Mouse (Mus musculus) left cerebral cortex, postnatal 10 days (tissue): ENCODE measurements around the gene Fam98b. TPM values are rescaled to one million over a fixed set of nuclear protein-coding genes. Genes with fewer than 3 reads are reported as not detected.
A peak's percentile ranks its signal among the peaks of the same experiment; 100 is the strongest.

Experiments
- DNase-seq, 2 experiments: peaks; one replicate each; pipeline ENCODE4 v3.0.0; 2021 to 2022; ENCODE audit warnings: low spot score in 2 of 2, mixed read lengths in 1 of 2; ENCODE audit errors: extremely low spot score in 1 of 2
- intact Hi-C: fragments of 180-260 bp; cut with DNase I; formaldehyde crosslinking; loops from one replicate; pipeline ENCODE4 v1.15.1; 2025
- total RNA-seq, 2 experiments: library from RNA; stranded (reverse); gene quantifications; 2 replicates each; pipeline ENCODE4 v1.2.3; 2021

Gene Fam98b
- total RNA-seq, 2 experiments from 2014 or later = 50.1 to 51.6 TPM

- DNase-seq = peak in 1 of 2 experiments; percentile 48
- intact Hi-C loops = loop anchor here (2.0 kb wide), 1 partner anchor 175 kb away; no protein-coding TSS in a partner anchor
These were observed 14.4 kb downstream of the Fam98b start for GRCm38 (mm10) chr2:117263786-117264408.

- intact Hi-C loops = no loop called here
- no peak for DNase-seq
These were observed 38.8 kb downstream of the Fam98b start for GRCm38 (mm10) chr2:117288291-117288690.

- intact Hi-C loops = no loop called here
- DNase-seq = no peak
These were observed 50.3 kb downstream of the Fam98b start for GRCm38 (mm10) chr2:117299596-117300448.

GRCm38 (mm10) chr2:117303391-117304350 lies 54.1 kb downstream of the Fam98b start:
- no peak for DNase-seq
- intact Hi-C loops = no loop called here

- intact Hi-C loops = no loop called here
- DNase-seq = no peak
These were observed 55.4 kb downstream of the Fam98b start for GRCm38 (mm10) chr2:117304941-117305340.

GRCm38 (mm10) chr2:117307959-117308358 lies 58.4 kb downstream of the Fam98b start:
- intact Hi-C loops = loop anchor here (2.0 kb wide), 1 partner anchor 31 kb away; no protein-coding TSS in a partner anchor
- DNase-seq = no peak

- intact Hi-C loops = loop anchor here (2.0 kb wide), 1 partner anchor 30 kb away; no protein-coding TSS in a partner anchor
- DNase-seq = no peak
These were observed 59.5 kb downstream of the Fam98b start for GRCm38 (mm10) chr2:117309046-117309445.

- intact Hi-C loops = no loop called here
- no peak for DNase-seq
These were observed 61.8 kb downstream of the Fam98b start for GRCm38 (mm10) chr2:117311349-117311748.

- DNase-seq = no peak
- intact Hi-C loops = no loop called here
These were observed 62.5 kb downstream of the Fam98b start for GRCm38 (mm10) chr2:117312030-117312429.

- intact Hi-C loops = no loop called here
- DNase-seq = peak in 1 of 2 experiments; percentile 13
These were observed 62.9 kb downstream of the Fam98b start for GRCm38 (mm10) chr2:117312441-117312895.

- intact Hi-C loops = no loop called here
- no peak for DNase-seq
These were observed 64.2 kb downstream of the Fam98b start for GRCm38 (mm10) chr2:117313586-117314235.

GRCm38 (mm10) chr2:117318991-117319390 lies 69.5 kb downstream of the Fam98b start:
- intact Hi-C loops = no loop called here
- DNase-seq = no peak

Other genes starting within 250 kb of the Fam98b start
- gene Spred1, start 128.4 kb upstream of the Fam98b start, total RNA-seq = 10 to 100 TPM; 71.8 to 73.6 TPM
- 100 to 1,000 TPM; 142 to 150 TPM for gene Rasgrp1, start 93.3 kb downstream of the Fam98b start, total RNA-seq